Mouse (Mus musculus) T-helper 1 cell (primary cell): ENCODE data around the gene Acox2.

Source experiments
- in situ Hi-C: fragments of 300-600 bp; cut with MboI, MseI; formaldehyde crosslinking; loops from one replicate; pipeline ENCODE4 v1.15.1; 2025; ENCODE audit warnings: high pct_unique_total_duplicates

Gene Acox2

GRCm38 (mm10) chr14:8214299-8215207, 44.6 kb downstream of the Acox2 start:
- in situ Hi-C loops: no loop called here

- in situ Hi-C loops: no loop called here
Observed at GRCm38 (mm10) chr14:8213803-8214224, 45.3 kb downstream of the Acox2 start, which contains the start of gene Kctd6. TSS of gene Kctd6 (plus strand) at chr14:8214140.

- in situ Hi-C loops: no loop called here
Observed at GRCm38 (mm10) chr14:8212996-8213395, 46.2 kb downstream of the Acox2 start.

GRCm38 (mm10) chr14:8209896-8210295, 49.3 kb downstream of the Acox2 start:
- in situ Hi-C loops: loop anchor here (5.0 kb wide), 1 partner anchor 38 kb away; the partner anchor contains the start of gene Pdhb

GRCm38 (mm10) chr14:8208876-8209275, 50.3 kb downstream of the Acox2 start:
- in situ Hi-C loops: loop anchor here (5.0 kb wide), 1 partner anchor 37 kb away; the partner anchor contains the start of gene Pdhb

- in situ Hi-C loops: loop anchor here (5.0 kb wide), 1 partner anchor 35 kb away; the partner anchor contains the start of gene Pdhb
Observed at GRCm38 (mm10) chr14:8207543-8207942, 51.6 kb downstream of the Acox2 start.

- in situ Hi-C loops: loop anchor here (5.0 kb wide), 1 partner anchor 35 kb away; the partner anchor contains the start of gene Pdhb
Observed at GRCm38 (mm10) chr14:8207105-8207504, 52.0 kb downstream of the Acox2 start.

GRCm38 (mm10) chr14:8206179-8206910, 52.8 kb downstream of the Acox2 start:
- in situ Hi-C loops: loop anchor here (5.0 kb wide), 1 partner anchor 34 kb away; the partner anchor contains the start of gene Pdhb

GRCm38 (mm10) chr14:8201715-8202114, 57.4 kb downstream of the Acox2 start:
- in situ Hi-C loops: no loop called here

- in situ Hi-C loops: no loop called here
Observed at GRCm38 (mm10) chr14:8200769-8201168, 58.4 kb downstream of the Acox2 start.

GRCm38 (mm10) chr14:8192727-8193126, 66.4 kb downstream of the Acox2 start:
- in situ Hi-C loops: no loop called here

- in situ Hi-C loops: no loop called here
Observed at GRCm38 (mm10) chr14:8191331-8191965, 67.7 kb downstream of the Acox2 start.

GRCm38 (mm10) chr14:8190556-8190955, 68.6 kb downstream of the Acox2 start:
- in situ Hi-C loops: no loop called here

- in situ Hi-C loops: no loop called here
Observed at GRCm38 (mm10) chr14:8186278-8187045, 72.7 kb downstream of the Acox2 start.

- in situ Hi-C loops: no loop called here
Observed at GRCm38 (mm10) chr14:8183330-8183729, 75.8 kb downstream of the Acox2 start.

GRCm38 (mm10) chr14:8180371-8181035, 78.7 kb downstream of the Acox2 start:
- in situ Hi-C loops: no loop called here

GRCm38 (mm10) chr14:8176251-8176650, 82.9 kb downstream of the Acox2 start:
- in situ Hi-C loops: no loop called here
